Mouse (Mus musculus) heart, adult 2 months (tissue): ENCODE data around the gene Rcl1. TPM values are rescaled to one million over a fixed set of nuclear protein-coding genes. Genes with fewer than 3 reads are reported as not detected.
A peak's percentile ranks its signal among the peaks of the same experiment; 100 is the strongest.

Experiments used
- DNase-seq, 2 experiments: peaks; one replicate each; pipeline ENCODE4 v3.0.0; 2021
- H3K27ac ChIP-seq: fragments of 200-600 bp; 2 replicates; pipeline ENCODE4 v1.8.1; 2022
- H3K27me3 ChIP-seq: fragments of 200-500 bp; 2 replicates; pipeline ENCODE4 v1.6.1; 2012; ENCODE audit warnings: mild to moderate bottlenecking, low read length, inconsistent platforms, mixed read lengths; ENCODE audit not compliant: control insufficient read depth, insufficient read depth
- H3K36me3 ChIP-seq: fragments of 200-500 bp; 2 replicates; pipeline ENCODE4 v1.6.1; 2012; ENCODE audit warnings: low read length, inconsistent platforms; ENCODE audit not compliant: control insufficient read depth, insufficient read depth
- H3K4me1 ChIP-seq: fragments of 200-500 bp; 2 replicates; pipeline ENCODE4 v1.6.1; 2011; ENCODE audit warnings: low read length; ENCODE audit not compliant: control insufficient read depth, insufficient read depth
- H3K4me3 ChIP-seq: fragments of 200-600 bp; 2 replicates; pipeline ENCODE4 v1.8.1; 2022
- H3K79me2 ChIP-seq: fragments of 200-500 bp; replicated peaks from 2 replicates; pipeline ENCODE4 v1.6.1; 2012; ENCODE audit warnings: mild to moderate bottlenecking, inconsistent platforms, low read length, moderate library complexity, mixed read lengths; ENCODE audit not compliant: control insufficient read depth, insufficient read depth
- H3K9ac ChIP-seq: fragments of 200-500 bp; 2 replicates; pipeline ENCODE4 v1.6.1; 2012; ENCODE audit warnings: low read depth, mild to moderate bottlenecking, control low read depth, inconsistent platforms, low read length, mixed read lengths
- CTCF ChIP-seq: fragments of 200-600 bp; IDR thresholded peaks from 2 replicates; pipeline ENCODE4 v1.8.1; 2022; ENCODE audit warnings: antibody characterized with exemption, mild to moderate bottlenecking, moderate library complexity
- EP300 ChIP-seq: fragments of 200-500 bp; IDR thresholded peaks from 2 replicates; pipeline ENCODE4 v1.6.1; 2011; ENCODE audit warnings: low read depth, low read length, control low read depth; ENCODE audit not compliant: insufficient read depth
- POLR2A ChIP-seq: fragments of 200-500 bp; IDR thresholded peaks from 2 replicates; pipeline ENCODE4 v1.6.1; 2011; ENCODE audit warnings: mild to moderate bottlenecking, low read depth, low read length, control low read depth; ENCODE audit not compliant: insufficient read depth
- WGBS: fragments of 180-500 bp; shearing (Covaris S2); methylation state at CpG from one replicate; pipeline ENCODE4 v1.1.7; 2018; 5-methylcytosine and 5-hydroxymethylcytosine counted together
- intact Hi-C: fragments of 180-260 bp; cut with DNase I; formaldehyde crosslinking; loops from one replicate; pipeline ENCODE4 v1.15.1; 2025
- polyA plus RNA-seq: library from polyadenylated mRNA; depleted of rRNA; stranded (reverse); fragments of >200 nt; gene quantifications from 2 replicates; pipeline ENCODE4 v1.2.3, GENCODE M21; 2012
- total RNA-seq, 2 experiments: library from RNA; stranded (reverse); gene quantifications; 2 replicates each; pipeline ENCODE4 v1.2.3; 2021

Rcl1 gene
- total and polyA plus RNA-seq, 3 experiments, result 5.0 to 6.2 (median 5.3) TPM

GRCm38 (mm10) chr19:29060299-29060698 is 40.9 kb upstream of the Rcl1 start:
- intact Hi-C loops, result loop anchor here (5.0 to 10.0 kb wide), 2 partner anchors 283 to 445 kb away; no protein-coding TSS in a partner anchor
- Histone ChIP-seq H3K9ac (no peak overlapping the region), H3K79me2 (no peaks in the 10 kb centered on the region), H3K4me3 (no peak overlapping the region), H3K27ac (no peak overlapping the region), H3K4me1 (peaks cover 5% of the 10 kb centered on the region), H3K36me3 (no peaks in the 10 kb centered on the region), H3K27me3 (no peaks in the 10 kb centered on the region)
- no peak for DNase-seq
- TF ChIP-seq POLR2A (no peak), CTCF (no peak), EP300 (no peak)
- WGBS, result 53% methylated on average over 6 of the region's 6 CpGs

- Histone ChIP-seq H3K4me1 (peaks cover 8% of the 10 kb centered on the region), H3K4me3 (no peak overlapping the region), H3K27ac (no peak overlapping the region), H3K79me2 (no peaks in the 10 kb centered on the region), H3K9ac (no peak overlapping the region), H3K36me3 (no peaks in the 10 kb centered on the region; the same call in 1 of the 2 replicates), H3K27me3 (no peaks in the 10 kb centered on the region)
- intact Hi-C loops, result loop anchor here (2.0 to 10.0 kb wide), 3 partner anchors 14 to 442 kb away; no protein-coding TSS in a partner anchor
- 80% methylated on average over 5 of the region's 5 CpGs for WGBS
- TF ChIP-seq EP300 (no peak), POLR2A (no peak), CTCF (no peak)
- no peak for DNase-seq
These were observed 38.2 kb upstream of the Rcl1 start for GRCm38 (mm10) chr19:29063009-29063408.

- intact Hi-C loops, result loop anchor here (2.0 to 10.0 kb wide), 5 partner anchors 15 to 441 kb away; no protein-coding TSS in a partner anchor
- Histone ChIP-seq H3K4me3 (peak overlapping the region; percentile 41; the same call in 1 of the 2 replicates), H3K4me1 (peaks cover 10% of the 10 kb centered on the region), H3K27ac (peak overlapping the region; percentile 90), H3K9ac (peak overlapping the region; percentile 69), H3K79me2 (no peaks in the 10 kb centered on the region), H3K27me3 (no peaks in the 10 kb centered on the region), H3K36me3 (no peaks in the 10 kb centered on the region; the same call in 1 of the 2 replicates)
- TF ChIP-seq POLR2A, result no peak; the same call in 1 of the 2 replicates
- no peak; the same call in 1 of the 2 replicates for TF ChIP-seq CTCF
- peak; percentile 96 for TF ChIP-seq EP300
- 11% methylated on average over 18 of the region's 18 CpGs for WGBS
- DNase-seq, result peak; percentile 91 to 94
These were observed 37.4 kb upstream of the Rcl1 start for GRCm38 (mm10) chr19:29063577-29064363.

GRCm38 (mm10) chr19:29064451-29065102 is 36.6 kb upstream of the Rcl1 start:
- Histone ChIP-seq H3K79me2 (no peaks in the 10 kb centered on the region), H3K4me3 (peak overlapping the region; percentile 41; the same call in 1 of the 2 replicates), H3K27me3 (no peaks in the 10 kb centered on the region), H3K27ac (peak overlapping the region; percentile 90), H3K4me1 (peaks cover 12% of the 10 kb centered on the region), H3K36me3 (no peaks in the 10 kb centered on the region; the same call in 1 of the 2 replicates), H3K9ac (peak overlapping the region; percentile 42)
- no peak for TF ChIP-seq CTCF
- TF ChIP-seq POLR2A, result no peak
- TF ChIP-seq EP300, result no peak
- 19% methylated on average over 9 of the region's 9 CpGs for WGBS
- peak; percentile 72 to 73 for DNase-seq
- intact Hi-C loops, result loop anchor here (2.0 to 10.0 kb wide), 5 partner anchors 188 to 440 kb away; no protein-coding TSS in a partner anchor

GRCm38 (mm10) chr19:29066981-29067471 is 34.1 kb upstream of the Rcl1 start:
- H3K4me1 ChIP-seq, result peaks cover 12% of the 10 kb centered on the region
- H3K79me2 ChIP-seq, result no peaks in the 10 kb centered on the region
- no peaks in the 10 kb centered on the region; the same call in 1 of the 2 replicates for H3K36me3 ChIP-seq
- peak; percentile 84 to 90 for DNase-seq
- H3K9ac ChIP-seq, result peak overlapping the region; percentile 59
- peak overlapping the region; percentile 54 for H3K4me3 ChIP-seq
- no peak for TF ChIP-seq CTCF
- TF ChIP-seq EP300, result peak; percentile 61
- peak; percentile 93 for TF ChIP-seq POLR2A
- no peaks in the 10 kb centered on the region for H3K27me3 ChIP-seq
- peak overlapping the region; percentile 86 for H3K27ac ChIP-seq
- WGBS, result 8% methylated on average over 11 of the region's 11 CpGs
- intact Hi-C loops, result loop anchor here (1.0 to 10.0 kb wide), 3 partner anchors 33 to 438 kb away; no protein-coding TSS in a partner anchor
